Mouse (Mus musculus) stomach, adult 2 months (tissue): ENCODE data around the gene Gpatch3. TPM values are rescaled to one million over a fixed set of nuclear protein-coding genes. Genes with fewer than 3 reads are reported as not detected.

Source experiments
- polyA plus RNA-seq: library from polyadenylated mRNA; depleted of rRNA; stranded (reverse); fragments of >200 nt; gene quantifications from 2 replicates; pipeline ENCODE4 v1.2.3, GENCODE M21; 2012; rRNA removed

The Gpatch3 gene
- 3.0 and 4.2 TPM in 2 replicates for polyA plus RNA-seq

GRCm38 (mm10) chr4:133574070-133574842 lies at the start of gene Gpatch3:
Gene Gpatch3, plus strand, starts transcription at chr4:133574745.

GRCm38 (mm10) chr4:133545272-133546231 lies 29.0 kb upstream of the Gpatch3 start, which contains the start of gene Nudc:
Gene Nudc, minus strand, starts transcription at chr4:133545996.

GRCm38 (mm10) chr4:133552768-133553447 lies 21.6 kb upstream of the Gpatch3 start, which contains the start of gene Nr0b2:
Gene Nr0b2, plus strand, starts transcription at chr4:133553376.

GRCm38 (mm10) chr4:133584059-133584951 lies 9.8 kb downstream of the Gpatch3 start, which contains the start of gene Gpn2:
Gene Gpn2, plus strand, starts transcription at chr4:133584362.

GRCm38 (mm10) chr4:133601721-133602218 lies 27.2 kb downstream of the Gpatch3 start, which contains the start of gene Sfn:
Gene Sfn, minus strand, starts transcription at chr4:133602168.

Other genes starting within 250 kb of the Gpatch3 start
- 25.4 and 25.7 TPM in 2 replicates for gene Wdtc1, start 221.3 kb upstream of the Gpatch3 start, polyA plus RNA-seq
- 114 and 144 TPM in 2 replicates for gene Slc9a1, start 205.0 kb upstream of the Gpatch3 start, polyA plus RNA-seq
- gene Tent5b, start 94.6 kb upstream of the Gpatch3 start, polyA plus RNA-seq = 15.0 and 35.0 TPM in 2 replicates
- 9.6 and 21.2 TPM in 2 replicates for gene Trnp1, start 76.2 kb upstream of the Gpatch3 start, polyA plus RNA-seq
- 33.3 and 37.0 TPM in 2 replicates for gene Kdf1, start 55.8 kb upstream of the Gpatch3 start, polyA plus RNA-seq
- gene Nudc, start 28.7 kb upstream of the Gpatch3 start, polyA plus RNA-seq = 10.3 TPM in 2 replicates
- gene Nr0b2, start 21.4 kb upstream of the Gpatch3 start, polyA plus RNA-seq = 14.8 and 32.2 TPM in 2 replicates
- 26.8 and 39.3 TPM in 2 replicates for gene Gpn2, start 9.6 kb downstream of the Gpatch3 start, polyA plus RNA-seq
- gene Sfn, start 27.4 kb downstream of the Gpatch3 start, polyA plus RNA-seq = 216 and 251 TPM in 2 replicates
- 16.2 and 20.2 TPM in 2 replicates for gene Zdhhc18, start 75.4 kb downstream of the Gpatch3 start, polyA plus RNA-seq
- 5.0 and 5.5 TPM in 2 replicates for gene Pigv, start 97.9 kb downstream of the Gpatch3 start, polyA plus RNA-seq
- 16.7 and 22.6 TPM in 2 replicates for gene Arid1a, start 182.0 kb downstream of the Gpatch3 start, polyA plus RNA-seq